Mouse (Mus musculus) hindbrain, postnatal 0 days (tissue): ENCODE measurements at regions not wholly inside any gene's neighbourhood (a gene's known extent, or its start where the extent isn't known, plus 50 kb on each side); places are given as distances from the start of the nearest gene placed in this dataset.

Source experiments
- ATAC-seq: fragments of 200-750 bp; cut with Nextera tagmentation; 2 replicates; pipeline ENCODE4 v1.8.0; 2017; ENCODE audit warnings: mild to moderate bottlenecking, moderate TSS enrichment, moderate library complexity
- DNase-seq: peaks from one replicate; pipeline ENCODE4 v3.0.0-alpha.2; 2015; ENCODE audit warnings: low spot score
- H3K27ac ChIP-seq: fragments of 300-500 bp; sonication (generic); 2 replicates; pipeline ENCODE4 v1.5.1; 2014; ENCODE audit warnings: mild to moderate bottlenecking
- H3K27me3 ChIP-seq: fragments of 300-500 bp; sonication (generic); 2 replicates; pipeline ENCODE4 v1.6.1; 2014; ENCODE audit warnings: low read length, mixed read lengths; ENCODE audit not compliant: insufficient read depth
- H3K36me3 ChIP-seq: fragments of 300-500 bp; sonication (generic); 2 replicates; pipeline ENCODE4 v1.6.1; 2014; ENCODE audit warnings: low read length, mixed read lengths; ENCODE audit not compliant: insufficient read depth
- H3K4me1 ChIP-seq: fragments of 300-500 bp; sonication (generic); 2 replicates; pipeline ENCODE4 v1.6.1; 2014; ENCODE audit warnings: antibody characterized with exemption, low read length, mixed read lengths; ENCODE audit not compliant: insufficient read depth
- H3K4me2 ChIP-seq: fragments of 300-500 bp; sonication (generic); 2 replicates; pipeline ENCODE4 v1.6.1; 2014; ENCODE audit warnings: low read depth, mild to moderate bottlenecking, low read length, moderate library complexity, mixed read lengths
- H3K4me3 ChIP-seq: fragments of 300-500 bp; sonication (generic); 2 replicates; pipeline ENCODE4 v1.5.1; 2014; ENCODE audit warnings: low read length
- H3K9ac ChIP-seq: fragments of 300-500 bp; sonication (generic); replicated peaks from 2 replicates; pipeline ENCODE4 v1.6.1; 2014; ENCODE audit warnings: mild to moderate bottlenecking, low read length, moderate library complexity, mixed read lengths
- H3K9me3 ChIP-seq: fragments of 300-500 bp; sonication (generic); 2 replicates; pipeline ENCODE4 v1.6.1; 2016; ENCODE audit warnings: low read length, mixed read lengths
- CTCF ChIP-seq: IDR thresholded peaks from 2 replicates; pipeline ENCODE4 v1.5.1; 2016; ENCODE audit warnings: antibody characterized with exemption, control low read depth, low read depth
- WGBS: fragments of 180-500 bp; shearing (Covaris S2); extraction: QIAGEN DNeasy Blood & Tissue Kit; methylation state at CpG from one replicate; pipeline ENCODE4 v1.1.7; 2014; 5-methylcytosine and 5-hydroxymethylcytosine counted together

GRCm38 (mm10) chr8:26706768-26707156 is 270.4 kb upstream of the Zfp703 start:
- DNase-seq (no peak), ATAC-seq (no peak)
- no peak for TF ChIP-seq CTCF
- Histone ChIP-seq H3K9me3 (no peaks in the 10 kb centered on the region), H3K4me2 (no peak overlapping the region), H3K27me3 (no peaks in the 10 kb centered on the region), H3K4me1 (no peaks in the 10 kb centered on the region), H3K27ac (no peak overlapping the region), H3K9ac (no peak overlapping the region), H3K36me3 (no peaks in the 10 kb centered on the region), H3K4me3 (no peak overlapping the region)
- 90% methylated on average over 7 of the region's 7 CpGs for WGBS

- 90% methylated on average over 8 of the region's 8 CpGs for WGBS
Observed at GRCm38 (mm10) chr8:26713836-26714235, 263.3 kb upstream of the Zfp703 start.

GRCm38 (mm10) chr8:26714714-26715113 is 262.4 kb upstream of the Zfp703 start:
- Histone ChIP-seq H3K4me1 (no peaks in the 10 kb centered on the region), H3K4me2 (no peak overlapping the region), H3K27ac (no peak overlapping the region), H3K9ac (no peak overlapping the region), H3K27me3 (no peaks in the 10 kb centered on the region), H3K4me3 (no peak overlapping the region), H3K36me3 (no peaks in the 10 kb centered on the region), H3K9me3 (no peaks in the 10 kb centered on the region)
- 92% methylated on average over 3 of the region's 3 CpGs for WGBS
- no peak for TF ChIP-seq CTCF
- DNase-seq (no peak), ATAC-seq (no peak)

More at GRCm38 (mm10) chr8:26713836-26714235, 263.3 kb upstream of the Zfp703 start:
- H3K9ac ChIP-seq, result no peak overlapping the region
- no peaks in the 10 kb centered on the region for H3K36me3 ChIP-seq
- H3K27me3 ChIP-seq, result no peaks in the 10 kb centered on the region
- ATAC-seq, result no peak
- no peaks in the 10 kb centered on the region for H3K9me3 ChIP-seq
- DNase-seq, result no peak
- H3K27ac ChIP-seq, result no peak overlapping the region
- H3K4me3 ChIP-seq, result no peak overlapping the region
- no peak overlapping the region for H3K4me2 ChIP-seq
- H3K4me1 ChIP-seq, result no peaks in the 10 kb centered on the region
- TF ChIP-seq CTCF, result no peak

- no peaks in the 10 kb centered on the region for H3K27me3 ChIP-seq
- no peak overlapping the region for H3K27ac ChIP-seq
- WGBS, result 50% methylated on average over 11 of the region's 11 CpGs
- no peaks in the 10 kb centered on the region for H3K9me3 ChIP-seq
- no peak overlapping the region for H3K9ac ChIP-seq
- H3K4me3 ChIP-seq, result no peak overlapping the region
- no peaks in the 10 kb centered on the region for H3K36me3 ChIP-seq
- no peak for TF ChIP-seq CTCF
- H3K4me2 ChIP-seq, result no peak overlapping the region
- no peak for DNase-seq
- no peaks in the 10 kb centered on the region for H3K4me1 ChIP-seq
- no peak for ATAC-seq
Observed at GRCm38 (mm10) chr8:26718409-26719355, 258.4 kb upstream of the Zfp703 start.

GRCm38 (mm10) chr8:26722766-26723165 is 254.4 kb upstream of the Zfp703 start:
- Histone ChIP-seq H3K36me3 (no peaks in the 10 kb centered on the region), H3K27ac (no peak overlapping the region), H3K9me3 (no peaks in the 10 kb centered on the region), H3K4me2 (no peak overlapping the region), H3K9ac (no peak overlapping the region), H3K4me3 (no peak overlapping the region), H3K4me1 (no peaks in the 10 kb centered on the region), H3K27me3 (no peaks in the 10 kb centered on the region)
- ATAC-seq (no peak), DNase-seq (no peak)
- WGBS, result 66% methylated on average over 3 of the region's 3 CpGs
- no peak for TF ChIP-seq CTCF

GRCm38 (mm10) chr8:26724628-26725027 is 252.5 kb upstream of the Zfp703 start:
- no peaks in the 10 kb centered on the region for H3K9me3 ChIP-seq
- no peaks in the 10 kb centered on the region for H3K27me3 ChIP-seq
- H3K4me3 ChIP-seq, result no peak overlapping the region
- H3K27ac ChIP-seq, result no peak overlapping the region
- no peaks in the 10 kb centered on the region for H3K36me3 ChIP-seq
- DNase-seq (no peak), ATAC-seq (no peak)
- TF ChIP-seq CTCF, result no peak
- WGBS, result 91% methylated on average over 5 of the region's 5 CpGs
- H3K9ac ChIP-seq, result no peak overlapping the region
- no peaks in the 10 kb centered on the region for H3K4me1 ChIP-seq
- no peak overlapping the region for H3K4me2 ChIP-seq

- no peak for ATAC-seq
- Histone ChIP-seq H3K4me1 (no peaks in the 10 kb centered on the region), H3K9me3 (no peaks in the 10 kb centered on the region), H3K27ac (no peak overlapping the region), H3K4me2 (no peak overlapping the region), H3K27me3 (no peaks in the 10 kb centered on the region), H3K4me3 (no peak overlapping the region), H3K36me3 (no peaks in the 10 kb centered on the region), H3K9ac (no peak overlapping the region)
- TF ChIP-seq CTCF, result no peak
- no peak for DNase-seq
- WGBS, result 56% methylated on average over 7 of the region's 7 CpGs
Observed at GRCm38 (mm10) chr8:26725521-26725920, 251.6 kb upstream of the Zfp703 start.
